Mouse (Mus musculus) gonadal fat pad, adult 2 months (tissue): ENCODE measurements around the gene Nmrk1. TPM values are rescaled to one million over a fixed set of nuclear protein-coding genes. Genes with fewer than 3 reads are reported as not detected.

Experiments
- DNase-seq: peaks from one replicate; pipeline ENCODE4 v3.0.0-alpha.2; 2012; ENCODE audit warnings: low read depth
- polyA plus RNA-seq: library from polyadenylated mRNA; depleted of rRNA; stranded (reverse); fragments of >200 nt; gene quantifications from 2 replicates; pipeline ENCODE4 v1.2.3, GENCODE M21; 2012

Gene Nmrk1
- polyA plus RNA-seq, 1 experiment: 18.3 TPM

DNA sequence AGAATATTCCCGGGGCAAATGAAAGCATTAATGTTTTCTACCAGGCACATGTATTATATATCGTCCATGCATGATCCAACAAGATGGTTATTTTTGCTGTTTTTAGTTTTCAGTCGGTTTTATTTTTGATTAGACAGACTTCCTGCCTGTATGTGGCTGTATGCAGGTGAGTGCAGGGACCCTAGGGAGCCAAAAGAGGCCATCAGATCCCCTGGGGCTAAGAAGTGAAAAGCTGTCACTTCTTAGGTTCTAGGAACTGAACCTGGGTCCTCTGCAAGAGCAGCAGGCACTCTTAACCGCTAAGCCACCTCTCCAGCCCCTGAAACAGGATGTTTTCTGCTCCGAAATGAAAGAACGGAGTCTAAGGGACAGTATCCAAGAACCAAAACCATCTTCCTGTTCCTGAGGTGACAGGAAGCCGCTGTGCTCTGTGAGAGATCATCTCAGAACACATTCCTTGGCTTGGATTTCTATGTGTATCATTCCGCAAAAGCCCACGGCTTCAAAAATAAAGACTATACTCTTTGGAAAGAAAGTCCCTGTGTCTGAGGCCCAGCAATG lies 16.0 kb upstream of the Nmrk1 start:
- no peak for DNase-seq

DNA sequence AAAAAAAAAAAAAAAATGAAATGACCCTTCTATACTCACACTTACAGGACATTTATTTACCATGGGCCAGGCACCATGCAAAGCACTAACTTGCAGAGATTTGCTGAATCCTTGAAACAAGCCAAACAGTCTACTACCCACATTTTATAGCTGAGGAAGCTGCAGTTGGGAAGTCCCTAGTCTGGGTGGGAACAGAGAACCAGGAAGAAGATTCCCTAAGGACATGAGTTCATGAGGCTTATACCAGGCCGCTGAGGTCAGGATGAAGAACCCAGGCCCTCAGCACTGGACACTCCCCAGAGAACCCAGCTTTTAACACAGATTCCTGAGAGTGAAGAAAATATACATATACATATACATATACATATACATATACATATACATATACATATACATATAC lies 14.2 kb upstream of the Nmrk1 start:
- no peak for DNase-seq

DNA sequence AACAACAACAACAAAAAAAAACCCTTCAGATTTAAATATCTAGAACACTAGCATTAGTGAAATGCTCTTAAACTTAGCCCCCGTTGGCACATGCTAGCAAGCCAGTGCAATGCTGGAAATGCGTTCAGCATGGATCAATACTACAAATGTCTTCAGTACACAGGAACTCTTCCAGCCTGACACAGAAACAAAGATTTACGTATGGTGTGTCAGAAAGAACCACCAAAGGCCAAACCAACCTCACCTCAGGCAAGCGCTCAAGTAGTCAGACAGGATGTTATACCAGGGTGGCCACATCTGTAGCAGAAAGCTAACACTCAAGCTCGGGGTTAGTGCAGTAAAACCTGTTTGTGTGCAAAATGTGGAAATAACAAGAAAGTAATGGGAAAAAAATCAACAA lies 12.7 kb upstream of the Nmrk1 start:
- DNase-seq: no peak

DNA sequence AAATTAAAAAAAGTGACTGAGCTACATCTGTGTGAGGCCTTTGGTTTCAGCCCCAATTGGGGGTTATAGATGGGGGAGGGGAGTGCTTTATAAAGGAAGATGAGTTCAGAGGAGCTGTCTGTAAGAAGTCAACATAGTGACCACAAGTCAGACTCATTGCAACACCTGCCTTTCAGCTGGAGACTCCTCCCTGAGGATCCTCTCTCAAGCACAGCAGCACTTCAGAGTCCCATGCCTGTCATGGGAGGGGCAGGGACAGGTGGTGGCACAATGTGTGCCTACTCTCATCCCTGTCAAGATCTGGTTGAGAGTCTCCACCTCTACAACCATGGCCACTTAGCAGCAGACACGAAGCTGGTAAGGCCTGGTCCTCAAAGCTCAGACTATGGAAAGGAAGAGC lies 12.1 kb upstream of the Nmrk1 start:
- no peak for DNase-seq

DNA sequence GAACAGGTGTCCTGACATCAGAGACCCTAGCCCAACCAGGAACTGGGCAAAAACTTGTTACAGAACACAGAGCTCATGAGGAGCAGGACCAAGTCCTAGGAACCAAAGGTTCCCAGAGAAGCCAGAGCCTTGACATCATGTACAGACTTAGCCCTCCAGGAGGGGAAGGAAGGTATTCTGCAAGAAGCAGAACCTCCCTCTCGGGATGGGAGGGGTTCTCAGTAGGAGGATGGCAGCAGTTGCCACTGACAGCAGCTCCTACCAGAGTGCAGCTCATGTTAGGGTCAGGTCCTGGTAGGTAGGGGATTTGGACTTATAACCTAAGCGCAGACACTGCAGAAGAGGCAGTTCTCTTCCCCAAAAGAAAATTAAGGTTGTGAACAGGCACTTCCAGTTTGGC lies 7.9 kb upstream of the Nmrk1 start:
- DNase-seq: no peak

DNA sequence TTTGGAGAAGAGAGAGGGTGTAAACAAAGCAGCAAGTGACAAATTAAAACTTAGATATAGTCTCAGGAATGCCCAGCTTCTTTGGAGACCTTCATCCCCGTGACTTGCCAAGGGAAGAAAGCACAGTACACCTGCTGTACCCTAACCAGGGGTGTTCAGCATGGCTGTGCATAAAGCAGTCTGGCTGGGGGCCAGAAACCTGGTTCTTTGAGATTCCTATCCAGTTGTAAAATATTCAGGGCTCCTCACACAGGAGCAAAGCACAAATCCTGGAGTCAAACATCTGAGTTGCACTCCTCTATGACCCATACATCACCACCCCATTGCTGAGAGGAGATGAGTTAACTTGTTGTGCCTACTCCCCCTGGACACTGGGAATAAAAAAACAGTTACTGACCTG lies 2.2 kb upstream of the Nmrk1 start:
- DNase-seq: no peak

DNA sequence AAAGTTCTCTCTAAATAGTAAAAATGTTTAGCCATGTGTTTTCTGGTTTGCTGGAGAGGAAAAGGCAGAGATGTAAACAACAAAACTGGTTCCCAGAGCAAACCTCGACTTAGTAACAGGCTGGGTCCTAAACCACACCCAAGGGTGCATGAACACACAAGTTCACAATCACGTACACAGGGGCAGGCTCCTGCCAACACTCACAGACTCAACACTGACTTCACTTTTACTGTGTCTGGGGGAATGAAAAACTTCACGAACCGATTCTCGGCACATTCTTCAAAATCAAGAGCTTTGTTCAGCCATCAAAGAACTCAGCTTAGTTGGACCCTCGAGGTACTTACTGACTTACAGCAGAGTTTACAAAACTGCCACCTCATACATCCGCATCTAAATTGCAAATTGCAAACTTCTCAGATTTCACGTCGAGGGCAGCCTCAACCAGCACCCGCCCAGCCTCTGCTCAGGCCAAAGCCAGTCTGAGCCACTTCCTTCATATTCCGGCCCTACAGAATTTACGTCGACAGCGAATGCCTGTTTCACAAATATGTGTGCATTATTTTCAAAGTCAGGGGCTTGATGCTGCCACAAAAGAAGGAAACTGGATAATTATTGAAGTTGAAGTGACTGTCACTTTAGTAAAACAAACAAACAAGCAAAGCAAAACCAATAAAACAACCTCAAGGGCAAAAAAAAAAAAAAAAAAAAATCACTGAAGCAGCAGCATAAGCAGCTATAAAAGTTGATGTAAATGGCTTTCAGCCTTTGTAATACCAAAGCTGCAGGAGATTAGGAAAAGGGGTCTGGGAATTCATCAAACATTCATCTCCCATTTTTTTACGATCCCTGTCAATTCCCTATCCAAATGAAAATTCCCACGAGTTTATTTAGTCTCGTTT lies 1.3 kb upstream of the Nmrk1 start:
- DNase-seq: no peak

DNA sequence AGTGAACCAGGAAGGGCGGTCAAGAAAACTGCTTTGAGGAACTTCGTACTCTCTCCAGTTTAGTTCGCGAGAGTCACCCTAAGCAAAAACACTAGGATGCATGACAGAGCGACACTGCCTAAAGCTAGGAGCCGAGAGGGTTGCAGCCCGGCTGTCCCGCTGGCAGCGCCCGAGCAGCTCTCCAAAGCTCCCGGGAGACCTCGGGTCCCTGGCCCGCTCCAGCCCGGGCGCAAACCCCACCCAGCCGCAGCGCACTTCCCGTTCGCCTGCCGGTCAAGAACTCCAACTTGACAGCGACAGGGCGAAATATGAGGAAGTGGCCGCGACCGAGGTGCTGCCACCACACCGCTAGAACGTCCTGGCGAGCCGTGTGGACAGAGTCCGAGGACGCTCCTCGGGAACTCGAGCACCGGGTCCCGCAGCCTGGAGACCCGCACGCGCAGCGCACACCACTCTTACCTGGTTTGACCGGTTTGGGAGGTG lies 548 bp upstream of the Nmrk1 start:
- DNase-seq: no peak

DNA sequence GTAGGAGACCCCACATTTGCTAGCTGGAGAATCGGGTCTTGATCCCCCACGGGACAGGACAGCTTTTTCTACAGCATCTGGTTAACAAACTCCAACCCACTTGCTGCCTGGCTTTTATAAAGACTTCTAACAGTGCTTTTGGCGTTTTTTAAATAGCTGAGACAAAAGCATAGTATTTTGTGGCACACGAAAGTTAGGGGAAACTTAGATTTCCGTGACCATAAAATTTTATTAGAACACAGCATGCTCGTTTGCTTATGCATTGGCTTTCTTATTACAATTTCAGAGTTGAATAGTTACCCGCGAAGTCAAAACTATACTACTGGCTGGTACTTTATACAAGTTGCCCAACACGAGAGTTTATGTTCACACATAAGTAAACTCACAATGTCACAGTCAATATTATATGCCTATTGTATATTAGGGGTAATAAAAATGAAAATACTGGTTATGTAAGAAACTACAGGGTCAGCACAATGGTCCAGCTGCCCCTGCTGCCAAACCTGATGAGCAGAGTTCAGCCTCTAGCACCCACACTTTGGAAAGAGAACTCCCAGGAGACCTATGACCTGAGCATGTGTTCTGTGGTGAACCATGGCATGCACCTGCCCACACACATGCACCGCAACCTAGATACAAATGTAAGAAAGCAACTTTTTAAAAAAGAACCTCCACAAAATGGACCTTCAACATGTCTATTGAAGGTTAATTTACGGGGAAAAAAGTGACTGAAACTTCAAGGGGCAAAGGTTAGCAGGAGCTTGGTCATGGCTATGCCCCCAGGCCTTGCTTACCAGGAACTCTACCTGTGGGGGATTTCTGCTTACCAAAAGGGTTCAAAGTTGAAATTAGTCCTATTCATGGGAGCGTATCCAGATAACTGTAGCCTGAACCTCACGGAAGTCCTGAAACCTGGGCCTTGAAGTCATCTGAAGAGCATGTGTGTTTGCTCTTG lies 758 bp downstream of the Nmrk1 start:
- DNase-seq: no peak

DNA sequence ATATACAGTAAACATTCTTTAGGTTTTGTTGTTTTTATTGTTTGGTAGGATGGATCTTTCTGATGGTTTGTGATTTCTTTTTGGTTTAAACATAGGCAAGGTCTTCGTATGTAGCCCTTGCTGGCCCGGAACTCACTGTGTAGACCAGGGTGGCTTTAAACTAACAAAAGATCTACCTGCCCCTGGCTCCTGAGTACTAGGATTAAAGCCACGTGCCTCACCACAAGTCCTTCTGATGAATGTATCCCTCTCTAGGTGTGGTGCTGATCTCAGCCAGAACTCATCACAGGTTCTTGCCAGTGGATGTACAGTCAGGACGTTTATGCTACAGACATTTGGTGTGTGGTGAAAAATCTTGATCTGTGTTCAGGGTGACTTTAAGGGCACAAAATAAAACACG lies 6.2 kb downstream of the Nmrk1 start:
- no peak for DNase-seq

DNA sequence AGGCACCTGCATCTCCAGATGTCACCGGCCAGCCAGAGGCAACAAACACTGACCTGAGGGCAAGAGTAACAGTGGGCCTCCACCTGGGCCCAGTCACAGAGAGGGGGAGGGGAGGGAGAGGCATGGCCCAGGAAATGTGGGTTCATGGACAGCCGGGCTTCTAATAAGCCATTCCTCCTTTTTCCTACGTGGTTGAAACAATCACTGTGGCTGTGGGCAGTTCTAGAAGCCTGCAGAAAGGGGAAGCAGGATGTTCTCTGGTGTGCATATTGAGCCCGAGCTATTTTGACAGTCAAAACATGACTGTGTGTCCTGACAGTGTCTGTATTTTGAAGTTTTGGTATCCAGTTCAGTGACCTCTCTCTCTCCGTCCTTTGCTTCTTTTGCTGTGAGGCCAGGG lies 7.2 kb downstream of the Nmrk1 start:
- DNase-seq: no peak

DNA sequence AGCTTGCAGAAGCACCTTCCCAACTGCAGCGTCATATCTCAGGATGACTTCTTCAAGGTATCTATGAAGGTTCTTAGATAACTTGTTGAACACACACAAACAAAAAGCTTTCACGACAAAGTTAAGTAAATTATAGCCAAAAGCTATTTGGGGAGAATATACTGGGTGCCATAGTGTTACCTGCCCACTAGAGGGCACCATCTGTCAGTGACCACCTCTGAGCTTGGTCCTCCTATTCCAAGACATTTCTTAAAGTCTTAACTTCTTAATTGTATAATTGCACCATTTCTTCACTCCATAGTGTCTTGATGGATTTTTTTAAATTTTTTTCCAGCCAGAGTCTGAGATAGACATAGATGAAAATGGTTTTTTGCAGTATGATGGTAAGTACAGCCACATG lies 7.8 kb downstream of the Nmrk1 start:
- no peak for DNase-seq

DNA sequence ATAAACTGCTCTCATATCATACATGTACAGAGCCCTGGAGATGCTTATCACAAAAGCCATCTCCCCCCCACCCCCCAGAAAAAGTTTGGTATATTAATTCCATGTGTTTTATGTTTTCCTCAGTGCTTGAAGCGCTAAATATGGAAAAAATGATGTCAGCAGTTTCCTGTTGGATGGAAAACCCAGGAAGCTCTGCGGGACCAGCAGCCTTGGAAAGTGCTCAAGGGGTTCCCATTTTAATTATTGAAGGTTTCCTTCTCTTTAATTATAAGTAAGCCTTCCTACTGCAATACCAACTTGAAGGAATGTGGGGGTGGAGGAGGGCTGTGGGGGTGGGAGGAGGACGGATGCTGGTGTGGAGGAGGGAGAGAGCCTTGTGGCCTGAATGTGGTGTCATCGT lies 9.3 kb downstream of the Nmrk1 start:
- no peak for DNase-seq

DNA sequence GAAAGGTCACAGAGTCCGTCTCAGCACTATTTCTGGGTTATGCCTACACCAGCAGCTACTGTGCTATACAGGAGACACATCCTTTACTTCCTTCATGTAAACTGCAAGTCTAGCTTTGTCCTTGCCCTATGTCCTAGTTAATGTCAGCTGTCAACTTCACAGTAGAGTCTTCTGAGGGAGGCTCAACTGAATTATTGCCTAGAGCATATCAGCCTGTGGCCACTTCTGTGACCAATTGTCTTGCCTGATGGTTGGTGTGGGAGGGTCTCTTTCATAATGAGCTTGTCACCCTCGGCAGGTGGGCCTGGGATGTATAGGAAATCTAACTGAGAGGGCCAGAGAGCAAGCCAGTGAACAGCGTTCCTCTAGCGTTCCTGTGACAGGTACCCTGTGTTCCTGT lies 11.7 kb downstream of the Nmrk1 start:
- DNase-seq: no peak

DNA sequence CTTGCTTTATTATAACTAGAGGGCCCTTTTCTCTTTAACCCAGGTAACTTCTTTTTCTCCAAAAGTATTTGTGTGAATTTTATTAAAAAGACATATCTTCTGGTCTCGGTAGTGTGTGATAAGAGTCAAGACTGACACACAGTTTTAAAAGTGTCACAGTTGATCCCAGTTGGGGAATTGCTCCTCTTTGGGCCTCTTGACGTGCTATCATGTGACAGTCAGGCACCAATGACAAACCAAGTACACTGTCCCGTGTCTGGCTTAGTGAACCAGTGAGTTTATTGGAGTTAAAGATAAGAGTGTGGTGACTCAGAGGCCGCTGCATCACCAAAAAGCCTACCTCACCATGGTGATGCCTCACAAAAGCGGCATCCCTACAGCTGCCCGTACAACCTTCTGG lies 12.3 kb downstream of the Nmrk1 start:
- DNase-seq: no peak

DNA sequence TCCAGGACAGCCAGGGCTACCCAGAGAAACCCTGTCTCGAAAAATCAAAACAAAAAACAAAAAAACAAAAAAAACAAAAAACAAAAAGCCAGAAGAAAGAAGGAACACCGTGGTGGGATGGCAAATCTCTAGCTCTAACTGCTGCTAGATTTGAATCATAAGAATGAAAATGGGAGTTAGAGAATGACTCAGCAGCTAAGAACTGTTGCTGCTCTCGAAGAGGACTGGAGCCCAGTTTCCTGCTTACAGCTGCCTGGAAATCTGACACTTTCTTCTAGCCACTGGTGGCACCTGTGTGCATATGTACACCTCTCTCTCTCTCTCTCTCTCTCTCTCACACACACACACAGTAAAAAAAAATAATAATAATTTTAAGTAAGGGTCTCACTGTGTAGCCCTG lies 14.6 kb downstream of the Nmrk1 start:
- no peak for DNase-seq

DNA sequence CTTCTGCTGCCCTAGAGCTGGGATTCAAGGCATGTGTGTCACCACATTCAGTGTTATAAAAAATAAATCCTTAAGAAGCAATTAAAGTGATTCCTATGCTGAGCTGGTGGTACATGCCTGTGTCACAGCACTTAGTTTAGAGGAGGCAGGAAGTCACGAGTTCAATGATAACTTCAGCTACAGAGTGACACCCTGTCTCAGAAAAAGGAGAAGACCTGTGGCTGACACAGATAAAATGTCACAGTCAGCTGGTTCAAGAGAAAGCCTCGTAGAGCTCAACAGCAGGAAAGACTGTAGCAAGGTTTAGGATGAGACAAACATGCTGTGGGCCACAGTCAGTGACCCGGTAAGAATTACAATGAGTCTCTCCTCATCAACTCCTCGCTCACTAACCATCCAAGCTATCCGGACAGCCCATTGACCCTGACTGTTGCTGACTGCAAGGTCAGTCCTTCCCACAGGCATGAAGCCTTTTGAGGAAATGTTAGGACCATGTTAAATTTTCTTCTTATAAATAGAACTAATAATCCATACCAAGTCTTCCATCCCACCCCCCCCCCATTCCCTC lies 15.2 kb downstream of the Nmrk1 start:
- no peak for DNase-seq

DNA sequence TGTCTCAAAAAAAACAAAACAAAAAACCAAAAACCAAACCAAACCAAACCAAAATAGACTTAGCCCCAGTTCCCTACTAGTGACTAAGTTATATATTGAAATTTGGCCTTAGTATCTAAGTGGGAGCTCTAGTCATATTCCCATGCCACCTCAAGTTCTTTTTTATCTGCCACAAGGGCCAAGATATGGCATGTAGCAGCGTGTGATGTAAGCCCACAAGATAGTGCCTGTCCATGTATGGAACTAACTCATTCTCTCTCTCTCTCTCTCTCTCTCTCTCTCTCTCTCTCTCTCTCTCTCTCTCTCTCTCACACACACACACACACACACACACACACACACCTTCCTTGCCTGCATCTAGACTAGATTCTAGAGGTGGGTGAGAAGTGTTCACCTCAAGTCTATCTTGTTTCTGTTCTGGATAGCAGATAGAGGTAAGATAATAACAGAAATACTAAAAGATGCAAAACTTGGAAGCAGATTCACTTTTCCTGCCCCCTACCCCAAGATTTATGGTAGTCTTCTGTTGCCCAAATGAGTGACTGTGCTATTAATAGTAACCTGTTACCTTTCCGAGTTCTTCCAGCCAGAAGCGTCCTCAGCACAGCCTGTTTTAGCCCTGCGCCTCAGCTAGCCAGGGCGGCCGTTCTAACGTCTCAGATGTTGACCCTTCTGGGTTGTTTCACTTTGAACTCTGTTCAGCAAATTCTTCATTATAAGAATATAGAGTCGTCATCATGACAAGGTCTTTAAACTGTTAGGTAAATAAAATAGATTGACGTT lies 16.2 kb downstream of the Nmrk1 start:
- no peak for DNase-seq

DNA sequence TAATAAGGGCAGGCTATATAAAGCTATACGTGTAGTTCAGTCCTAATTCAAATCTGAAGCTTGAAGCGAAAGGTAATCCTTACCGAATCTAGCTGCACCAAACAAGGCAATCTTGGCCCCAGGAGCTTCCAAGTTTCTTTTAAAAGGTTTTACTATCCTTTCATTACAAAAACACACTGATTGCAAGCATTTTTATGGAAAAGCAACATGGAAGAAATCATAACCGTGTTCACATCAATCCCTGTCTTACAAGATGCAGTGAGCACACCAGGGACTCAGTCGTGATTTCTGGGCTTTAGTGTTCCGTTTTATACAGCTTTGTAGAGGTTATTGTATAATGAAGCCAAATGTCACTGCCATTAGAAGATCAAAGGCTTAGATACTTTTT lies 16.8 kb downstream of the Nmrk1 start:
- DNase-seq: no peak

DNA sequence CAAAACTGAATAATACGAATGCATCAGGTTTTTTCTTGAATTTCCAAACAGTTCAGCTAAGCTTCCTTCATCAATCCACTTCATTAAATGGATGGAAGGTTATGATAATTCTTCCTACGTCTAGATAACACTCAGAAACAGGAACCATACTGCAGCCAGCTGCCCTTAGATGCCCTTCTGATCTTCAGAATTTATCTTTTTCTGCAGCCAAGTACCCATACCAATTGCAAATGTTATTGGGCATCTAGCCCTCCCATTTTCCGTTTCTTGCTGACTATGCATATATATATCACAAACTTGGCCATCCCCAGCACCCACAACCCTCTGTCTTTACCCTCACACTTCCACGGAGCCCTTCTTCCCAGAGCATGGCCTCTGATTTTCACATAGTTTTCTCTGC lies 18.2 kb downstream of the Nmrk1 start:
- no peak for DNase-seq

DNA sequence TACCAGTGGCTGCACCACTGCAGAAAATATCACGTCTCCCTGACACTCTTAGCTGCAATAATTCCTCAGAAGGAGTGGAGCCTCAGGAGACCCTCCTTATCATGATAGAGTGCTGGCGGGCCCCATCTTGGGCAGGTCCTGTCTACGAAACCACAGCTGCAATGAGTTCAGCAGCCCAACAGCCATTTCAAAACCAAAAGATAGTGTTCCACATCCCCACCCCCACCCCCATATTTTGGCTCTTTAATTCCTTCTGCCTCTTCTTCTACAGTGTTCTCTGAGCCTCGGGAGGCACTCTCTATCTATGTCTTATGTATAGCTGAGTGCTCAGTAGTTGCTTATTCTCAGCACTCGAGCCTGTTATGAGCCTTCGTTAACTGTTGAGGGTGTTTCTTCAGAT lies 18.7 kb downstream of the Nmrk1 start:
- no peak for DNase-seq
